Comparison of ENCODE assay signal across 7 mouse cellular contexts in the genomic region with DNA sequence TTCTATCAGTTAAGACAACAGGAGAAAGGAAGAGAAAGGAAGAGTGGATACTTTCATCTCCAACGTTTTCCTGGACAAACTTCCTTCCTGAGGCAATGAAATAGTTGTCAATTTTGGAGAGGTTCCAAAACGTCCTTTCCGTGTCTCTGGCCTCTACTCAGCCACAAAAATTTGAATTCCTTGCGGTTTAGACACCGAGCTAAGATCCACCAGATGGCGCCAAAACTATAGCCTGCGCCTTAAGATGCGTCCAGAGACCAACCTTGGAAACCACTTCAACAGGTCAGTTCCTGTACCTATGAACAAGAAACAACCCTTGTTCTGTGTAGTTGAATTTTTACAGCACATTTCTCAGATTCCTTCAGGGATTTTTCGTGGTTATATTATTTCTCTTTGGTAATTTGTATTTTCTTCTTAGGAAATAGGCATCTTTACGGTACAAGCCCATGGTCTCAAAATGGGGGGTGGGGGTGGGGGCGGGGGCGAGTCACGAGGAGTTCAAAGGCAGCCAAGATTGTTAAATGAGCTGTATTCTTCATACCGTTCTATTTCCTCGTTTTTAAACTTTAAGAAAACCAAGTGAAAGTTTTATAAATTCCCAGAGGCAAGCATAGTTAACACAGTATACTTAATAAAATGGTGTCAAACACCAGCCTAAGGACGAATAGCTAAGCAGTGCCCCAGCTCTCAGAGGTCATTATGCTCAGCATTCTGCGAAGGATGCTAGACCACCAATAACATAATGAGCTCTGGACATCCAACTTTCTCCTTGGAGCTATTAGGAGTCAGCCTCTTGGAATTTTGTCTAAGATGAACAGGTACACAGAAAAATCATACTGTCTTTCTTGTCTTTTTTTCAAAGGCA.
DNase-seq lines count a peak whose midpoint lies in the region; ATAC-seq lines count a peak whose summit lies in the region.

No protein-coding gene starts in this region.

- WGBS in intestine, embryonic 14.5 days, result 34% methylated on average over 17 of the region's 17 CpGs
- WGBS in midbrain, embryonic 11.5 days, result 38% methylated on average over 17 of the region's 17 CpGs
- WGBS in stomach, embryonic 14.5 days, result 31% methylated on average over 17 of the region's 17 CpGs

- no peaks in the 10 kb centered on the region for H3K27me3 ChIP-seq in intestine, embryonic 14.5 days (replicated peaks; ENCODE audit: control insufficient read depth, insufficient read depth, low read length)
- H3K27me3 ChIP-seq in midbrain, embryonic 11.5 days (ENCODE audit: control insufficient read depth, insufficient read depth, low read length), result no peaks in the 10 kb centered on the region
- no peaks in the 10 kb centered on the region for H3K27me3 ChIP-seq in stomach, embryonic 14.5 days (ENCODE audit: control insufficient read depth, insufficient read depth, low read length)

- H3K4me2 ChIP-seq in intestine, embryonic 14.5 days (ENCODE audit: low read length), result no peak overlapping the region
- no peak overlapping the region for H3K4me2 ChIP-seq in midbrain, embryonic 11.5 days
- no peak overlapping the region for H3K4me2 ChIP-seq in stomach, embryonic 14.5 days (replicated peaks; ENCODE audit: low read depth, low read length)

- H3K9me3 ChIP-seq in intestine, embryonic 14.5 days (ENCODE audit: control insufficient read depth, low read length), result no peaks in the 10 kb centered on the region
- H3K9me3 ChIP-seq in midbrain, embryonic 11.5 days (ENCODE audit: control insufficient read depth, low read length), result no peaks in the 10 kb centered on the region
- H3K9me3 ChIP-seq in stomach, embryonic 14.5 days (ENCODE audit: control insufficient read depth, low read depth, low read length), result no peaks in the 10 kb centered on the region

- peak; percentile 88 for DNase-seq in adipocyte (ENCODE audit: low spot score)
- peak; percentile 91 to 94 for DNase-seq in cerebellum, postnatal 10 days
- peak; percentile 45 to 71 for DNase-seq in frontal cortex, postnatal 25 days (ENCODE audit: low spot score in 2 of 2)
- peak; percentile 78 for DNase-seq in intestine, embryonic 14.5 days (ENCODE audit: low spot score)
- peak; percentile 38 to 53 for DNase-seq in left cerebral cortex, adult 8-10 months (ENCODE audit: low spot score in 2 of 2)
- DNase-seq in midbrain, embryonic 11.5 days (ENCODE audit: low spot score, missing footprints), result peak; percentile 94

- peak; percentile 79 for ATAC-seq in intestine, embryonic 14.5 days (replicated peaks; ENCODE audit: low FRiP score, low TSS enrichment, low read depth)
- ATAC-seq in midbrain, embryonic 11.5 days (ENCODE audit: low FRiP score), result peak; percentile 78; the same call in 1 of the 2 replicates
- peak; percentile 67; the same call in 1 of the 2 replicates for ATAC-seq in stomach, embryonic 14.5 days (ENCODE audit: insufficient number of reproducible peaks, insufficient read depth, low FRiP score, low read depth)

- no peak overlapping the region for H3K9ac ChIP-seq in intestine, embryonic 14.5 days (ENCODE audit: low read length)
- no peak overlapping the region for H3K9ac ChIP-seq in midbrain, embryonic 11.5 days (ENCODE audit: low read length)
- H3K9ac ChIP-seq in stomach, embryonic 14.5 days (replicated peaks; ENCODE audit: low read depth, low read length), result no peak overlapping the region

- H3K4me1 ChIP-seq in intestine, embryonic 14.5 days (replicated peaks; ENCODE audit: control insufficient read depth, insufficient read depth, low read length), result no peaks in the 10 kb centered on the region
- no peaks in the 10 kb centered on the region for H3K4me1 ChIP-seq in midbrain, embryonic 11.5 days (ENCODE audit: control insufficient read depth, insufficient read depth, low read length)
- no peaks in the 10 kb centered on the region for H3K4me1 ChIP-seq in stomach, embryonic 14.5 days (ENCODE audit: control insufficient read depth, insufficient read depth, low read length)

- H3K4me3 ChIP-seq in intestine, embryonic 14.5 days (ENCODE audit: low read depth, low read length), result no peak overlapping the region
- H3K4me3 ChIP-seq in midbrain, embryonic 11.5 days (ENCODE audit: low read depth, low read length), result no peak overlapping the region
- H3K4me3 ChIP-seq in stomach, embryonic 14.5 days (ENCODE audit: low read depth, low read length), result no peak overlapping the region

- H3K27ac ChIP-seq in intestine, embryonic 14.5 days (ENCODE audit: low read depth), result no peak overlapping the region
- no peak overlapping the region for H3K27ac ChIP-seq in midbrain, embryonic 11.5 days (ENCODE audit: low read depth, low read length)
- H3K27ac ChIP-seq in stomach, embryonic 14.5 days (ENCODE audit: low read length), result no peak overlapping the region

- H3K36me3 ChIP-seq in intestine, embryonic 14.5 days (ENCODE audit: control insufficient read depth, insufficient read depth, low read length), result no peaks in the 10 kb centered on the region
- no peaks in the 10 kb centered on the region for H3K36me3 ChIP-seq in midbrain, embryonic 11.5 days (ENCODE audit: control insufficient read depth, insufficient read depth, low read length)
- no peaks in the 10 kb centered on the region for H3K36me3 ChIP-seq in stomach, embryonic 14.5 days (ENCODE audit: control insufficient read depth, insufficient read depth, low read length)
